Mouse (Mus musculus) kidney, postnatal 36 days (tissue): ENCODE measurements around the gene Nppc.

Experiments
- DNase-seq, 2 experiments: peaks; one replicate each; pipeline ENCODE4 v3.0.0; 2021 to 2022; ENCODE audit warnings: mixed read lengths in 2 of 2

Nppc gene

DNA sequence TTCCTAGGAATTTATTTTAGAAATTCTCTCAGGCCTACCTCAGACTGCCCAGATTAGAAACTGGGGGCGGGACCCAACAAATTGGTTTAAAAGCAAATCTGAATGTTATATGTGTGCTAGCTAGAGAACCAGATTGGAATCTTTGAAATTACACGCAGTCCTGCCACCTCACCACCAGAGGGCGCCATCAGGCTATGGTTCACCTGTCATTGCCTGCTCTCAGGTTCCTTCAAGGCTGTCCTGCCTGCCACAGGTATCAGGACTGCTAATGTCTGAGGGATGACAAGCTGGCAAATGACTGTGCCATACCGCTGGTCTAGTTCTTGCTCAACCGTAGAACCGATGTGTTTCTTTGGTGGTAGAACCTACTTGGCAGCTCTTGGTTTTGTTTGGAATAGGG is 20.1 kb downstream of the Nppc start:
- DNase-seq: peak; percentile 39 to 86

GRCm38 (mm10) chr1:86647517-86647916 is 22.9 kb downstream of the Nppc start:
- no peak for DNase-seq

GRCm38 (mm10) chr1:86643101-86643809 is 27.1 kb downstream of the Nppc start:
- no peak for DNase-seq

GRCm38 (mm10) chr1:86634751-86635359 is 35.5 kb downstream of the Nppc start:
- DNase-seq: peak; percentile 16 to 29

- DNase-seq: no peak
Measured at GRCm38 (mm10) chr1:86633840-86634750, 36.3 kb downstream of the Nppc start.

- DNase-seq: no peak
Measured at GRCm38 (mm10) chr1:86633434-86633833, 36.9 kb downstream of the Nppc start.

DNA sequence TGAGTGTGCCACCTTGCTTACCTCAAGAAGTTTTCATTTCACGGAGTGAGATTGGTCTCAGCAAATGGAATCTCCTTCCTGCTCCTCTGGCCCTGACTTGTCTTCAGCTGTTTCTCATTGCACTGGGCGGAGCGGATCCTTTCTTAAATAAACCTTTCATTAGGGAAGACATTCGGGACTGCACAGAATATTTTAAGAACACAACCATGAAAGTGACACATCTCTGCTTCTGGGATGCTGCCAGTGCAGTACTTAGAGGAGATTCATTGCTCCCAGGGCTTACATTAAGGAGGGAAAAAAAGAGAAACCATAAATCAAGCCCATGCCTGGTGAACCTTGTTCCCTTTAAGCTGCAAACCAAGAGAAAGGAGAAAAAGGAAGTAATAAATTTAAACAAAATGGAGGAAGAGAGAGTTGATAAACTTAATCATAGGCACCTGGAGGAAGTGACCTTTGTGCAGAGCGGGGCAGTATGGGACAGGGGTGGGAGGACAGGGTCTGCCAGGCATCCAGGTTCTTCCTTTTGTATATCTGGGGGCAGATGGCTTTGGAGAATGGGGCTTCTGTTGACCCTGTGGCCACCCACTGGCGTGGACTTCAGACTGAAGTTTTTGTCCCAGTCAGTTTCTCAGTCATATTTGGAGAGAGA is 37.5 kb downstream of the Nppc start:
- DNase-seq: no peak

DNA sequence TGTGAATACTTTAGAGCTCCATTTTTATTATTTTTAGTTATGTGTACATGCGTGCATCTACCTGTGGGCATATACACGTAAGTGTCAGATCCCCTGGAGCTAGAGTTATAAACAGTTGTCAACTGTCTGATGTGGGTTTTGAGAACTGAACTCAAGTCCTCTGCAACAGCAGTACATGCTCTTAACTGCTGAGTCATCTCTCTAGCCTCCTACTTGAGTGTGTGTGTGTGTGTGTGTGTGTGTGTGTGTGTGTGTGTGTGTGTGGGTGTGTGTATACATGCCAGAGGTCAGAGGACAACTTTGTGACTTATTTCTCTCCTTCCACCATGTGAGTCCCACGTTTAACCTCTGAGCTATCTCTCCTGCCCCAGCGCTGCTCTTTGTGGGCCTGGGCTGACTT is 39.8 kb downstream of the Nppc start:
- DNase-seq: no peak

- no peak for DNase-seq
Measured at GRCm38 (mm10) chr1:86629936-86630335, 40.4 kb downstream of the Nppc start.

DNA sequence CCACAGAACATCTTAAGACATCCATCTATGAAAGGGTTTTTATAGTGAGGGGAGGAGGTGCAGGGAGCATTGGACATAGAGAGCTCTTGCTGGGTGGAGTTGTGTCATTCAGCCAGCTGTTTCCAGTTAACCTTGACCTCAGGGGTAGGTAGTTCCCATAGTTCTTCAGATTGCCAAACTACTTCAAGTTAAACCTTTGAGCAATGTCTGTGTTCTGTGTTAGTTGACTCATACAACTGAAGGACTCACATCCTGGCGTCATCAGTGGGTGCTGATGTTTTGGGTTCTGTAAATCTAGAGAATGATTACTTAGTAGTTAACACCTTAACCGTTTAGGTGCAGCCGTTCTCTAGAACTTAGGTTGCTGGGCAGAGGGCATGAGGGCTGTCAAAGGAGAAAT is 42.1 kb downstream of the Nppc start:
- DNase-seq: peak; percentile 9 to 12

GRCm38 (mm10) chr1:86623001-86624000 is 47.1 kb downstream of the Nppc start:
- DNase-seq: no peak

DNA sequence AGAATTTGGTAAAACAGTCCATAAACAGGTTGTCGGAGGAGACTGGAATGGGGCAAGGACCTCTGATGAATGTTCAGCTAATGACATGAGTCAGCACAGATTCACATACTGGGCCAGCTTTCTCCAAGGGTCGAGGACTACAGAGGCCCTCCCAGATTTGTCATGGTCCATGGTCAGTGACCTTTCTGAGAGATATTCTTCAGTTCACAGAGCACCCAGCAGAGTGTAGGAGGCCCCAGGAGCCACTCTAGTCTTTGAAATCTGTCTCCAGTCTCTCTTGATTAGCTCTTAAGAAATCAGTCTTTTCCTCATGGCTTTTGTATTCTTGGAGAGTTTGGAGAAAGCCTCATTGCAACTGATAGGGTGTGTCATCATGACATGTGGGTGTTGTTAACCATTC is 48.1 kb downstream of the Nppc start:
- DNase-seq: no peak

GRCm38 (mm10) chr1:86618454-86619125 is 51.8 kb downstream of the Nppc start:
- DNase-seq: peak; percentile 68 to 81
